Mouse (Mus musculus) kidney, adult 2 months (tissue): ENCODE data around the gene Dlgap1.

Source experiments
- CTCF ChIP-seq: fragments of 200-500 bp; conservative IDR thresholded peaks from 2 replicates; pipeline ENCODE4 v1.5.1; 2011; ENCODE audit warnings: low read depth, mild to moderate bottlenecking, control low read depth, low read length, moderate library complexity, mixed read lengths; ENCODE audit not compliant: insufficient read depth, insufficient read length
- POLR2A ChIP-seq: fragments of 200-500 bp; IDR thresholded peaks from one replicate; pipeline ENCODE4 v1.6.1; 2011; ENCODE audit warnings: low read depth, low read length, control low read depth

DNA sequence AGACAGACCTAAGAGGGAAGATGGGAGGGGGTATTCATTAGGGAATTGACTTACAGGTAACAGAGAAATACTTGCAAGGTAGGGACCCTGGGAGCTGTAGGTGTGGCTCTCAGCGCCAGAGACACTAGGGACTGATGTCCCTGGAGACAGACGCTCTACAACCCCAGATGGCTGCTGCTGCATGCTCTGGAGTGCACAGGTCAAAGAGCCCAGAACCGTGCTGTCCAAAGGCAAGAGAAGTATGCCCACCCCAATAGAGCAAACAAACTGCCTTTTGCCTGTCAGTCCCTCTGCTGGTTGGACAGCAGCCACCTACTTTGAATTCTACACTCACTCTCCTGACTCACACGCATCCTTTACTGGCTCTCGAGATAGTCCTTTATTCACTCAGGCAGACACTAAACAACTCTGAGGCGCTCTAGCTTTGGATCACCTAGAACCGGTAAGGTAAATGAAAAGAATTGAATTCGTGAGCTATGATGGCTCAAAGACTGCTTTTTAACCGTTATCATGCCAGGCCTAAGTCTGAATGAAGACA, 333.1 kb downstream of the Dlgap1 start:
- TF ChIP-seq POLR2A, result no peak
- TF ChIP-seq CTCF, result no peak
